Mouse (Mus musculus) bone marrow macrophage, adult 2 months (primary cell): ENCODE measurements around the gene Ralgps1.

Experiments used
- CTCF ChIP-seq: IDR thresholded peaks from 2 replicates; pipeline ENCODE4 v1.5.1; 2012; ENCODE audit warnings: low read depth, mild to moderate bottlenecking, low read length, moderate library complexity
- POLR2A ChIP-seq: IDR thresholded peaks from 2 replicates; pipeline ENCODE4 v1.6.1; 2012; ENCODE audit warnings: mild to moderate bottlenecking, low read depth, low read length, borderline replicate concordance

- TF ChIP-seq CTCF: no peak
- TF ChIP-seq POLR2A: no peak
These were observed 154.5 kb downstream of the Ralgps1 start for GRCm38 (mm10) chr2:33216645-33217424.
